Mouse (Mus musculus): ENCODE measurements around the gene Cuta.

DNA sequence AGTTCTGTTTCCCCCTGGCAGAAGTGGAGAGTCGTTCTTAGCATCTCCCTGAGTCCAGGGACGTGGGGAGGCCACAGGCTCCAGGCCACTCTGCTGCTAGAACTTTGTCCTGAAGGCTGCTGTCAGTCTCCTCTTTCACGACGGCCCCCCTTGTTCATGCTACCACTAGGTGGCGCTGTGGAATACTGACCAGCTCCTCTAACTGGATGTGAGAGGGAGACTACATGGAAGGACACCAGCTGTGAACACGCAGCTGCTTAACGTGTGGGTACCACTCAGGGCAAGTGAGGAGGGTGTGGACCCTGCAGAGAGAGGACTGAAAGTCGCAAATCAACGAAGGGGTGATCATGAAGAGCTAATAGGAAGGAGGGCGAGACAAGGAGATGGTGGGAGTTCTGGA lies 43.8 kb downstream of the Cuta start:
- TF ChIP-seq POLR2A (IDR thresholded peaks at IDR 0.05; ENCODE audit: borderline replicate concordance, extremely low read depth, insufficient read depth, insufficient read length, poor library complexity, severe bottlenecking) (no peak), CTCF (IDR thresholded peaks at IDR 0.05; ENCODE audit: borderline replicate concordance, extremely low read depth, insufficient read depth, insufficient read length) (peak; percentile 81)
